Mouse (Mus musculus) adrenal gland, postnatal 14 days (tissue): ENCODE data around the gene Lgals4. TPM values are rescaled to one million over a fixed set of nuclear protein-coding genes. Genes with fewer than 3 reads are reported as not detected.
A peak's percentile ranks its signal among the peaks of the same experiment; 100 is the strongest.

Experiments used
- DNase-seq: peaks from one replicate; pipeline ENCODE4 v3.0.0; 2021; ENCODE audit warnings: mixed read lengths
- total RNA-seq: library from RNA; stranded (reverse); gene quantifications from 2 replicates; pipeline ENCODE4 v1.2.3, GENCODE M21; 2021

The Lgals4 gene
- total RNA-seq, 1 experiment from 2014 or later, result 18.7 TPM

DNA sequence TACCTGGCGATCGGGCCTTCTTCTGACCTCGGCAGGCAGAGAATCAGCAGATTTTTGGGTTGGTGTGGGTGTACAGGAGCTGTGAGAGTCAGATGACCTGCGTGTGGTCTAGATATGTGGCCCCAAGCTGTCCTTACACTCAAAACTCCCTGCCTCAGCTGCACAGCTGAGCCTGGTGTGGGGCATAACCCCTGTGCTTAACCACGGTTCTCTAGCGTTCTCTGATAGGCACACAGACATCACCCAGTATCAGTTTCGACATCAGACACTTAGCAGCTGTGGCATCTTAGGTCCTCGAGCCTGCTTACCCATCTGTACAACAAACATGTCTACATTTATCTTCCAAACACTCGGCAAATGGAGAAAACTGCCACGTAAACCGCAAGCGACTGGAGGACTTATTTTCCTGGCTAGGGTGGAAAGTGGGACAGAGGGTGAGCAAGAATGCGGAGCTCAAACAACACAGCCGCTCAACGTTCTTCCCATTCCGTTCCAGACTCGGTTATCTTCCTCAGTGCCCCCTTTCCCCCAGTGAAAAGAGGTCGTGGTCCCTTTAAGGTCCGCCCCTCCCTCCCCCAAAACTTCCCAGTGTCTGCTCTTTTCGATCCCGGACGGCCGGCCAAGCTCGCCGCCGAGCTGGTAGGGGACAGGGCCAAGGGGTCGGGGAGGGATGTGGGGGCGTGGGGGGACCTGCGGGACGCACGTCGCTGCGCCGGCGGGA is 25.3 kb upstream of the Lgals4 start, which contains the start of gene Hnrnpl:
TSS of gene Hnrnpl (plus strand) at position 321 of the 721 bp plus-strand sequence.
- DNase-seq, result peak; percentile 80

GRCm38 (mm10) chr7:28808957-28809393 is 24.7 kb upstream of the Lgals4 start:
- peak; percentile 98 for DNase-seq

DNA sequence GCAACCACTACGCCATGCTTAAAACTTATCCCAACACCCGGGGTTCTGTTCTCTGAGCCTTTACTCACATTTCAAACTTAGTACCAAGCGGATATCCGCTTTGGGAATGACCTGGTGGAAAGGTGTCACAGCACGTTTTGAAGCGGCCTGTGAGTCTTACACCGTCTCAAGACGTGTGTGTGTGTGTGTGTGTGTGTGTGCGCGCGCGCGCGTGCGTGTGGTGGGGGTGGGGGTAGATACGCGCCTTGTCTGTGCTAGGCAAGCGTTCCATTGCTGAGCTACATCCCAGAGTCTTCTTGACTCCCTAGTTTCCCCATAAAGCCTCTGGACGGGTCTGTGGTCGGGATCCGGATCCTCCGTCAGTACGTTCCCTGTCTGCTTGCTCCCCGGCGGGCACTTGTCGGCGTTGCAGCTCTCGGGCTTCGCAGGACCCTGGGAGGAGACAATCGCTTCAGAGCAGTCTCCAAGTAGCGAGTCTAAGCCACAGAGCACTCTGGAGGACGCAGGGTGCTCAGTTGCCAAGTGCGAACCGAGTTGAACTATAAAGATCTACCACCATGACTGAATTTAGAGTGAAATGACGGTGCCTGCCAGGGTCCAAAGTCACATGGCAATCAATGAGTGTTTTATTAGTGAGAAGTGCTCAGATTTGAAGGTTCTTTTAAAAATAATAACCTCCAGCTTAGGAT is 24.1 kb upstream of the Lgals4 start:
- DNase-seq, result peak; percentile 83

DNA sequence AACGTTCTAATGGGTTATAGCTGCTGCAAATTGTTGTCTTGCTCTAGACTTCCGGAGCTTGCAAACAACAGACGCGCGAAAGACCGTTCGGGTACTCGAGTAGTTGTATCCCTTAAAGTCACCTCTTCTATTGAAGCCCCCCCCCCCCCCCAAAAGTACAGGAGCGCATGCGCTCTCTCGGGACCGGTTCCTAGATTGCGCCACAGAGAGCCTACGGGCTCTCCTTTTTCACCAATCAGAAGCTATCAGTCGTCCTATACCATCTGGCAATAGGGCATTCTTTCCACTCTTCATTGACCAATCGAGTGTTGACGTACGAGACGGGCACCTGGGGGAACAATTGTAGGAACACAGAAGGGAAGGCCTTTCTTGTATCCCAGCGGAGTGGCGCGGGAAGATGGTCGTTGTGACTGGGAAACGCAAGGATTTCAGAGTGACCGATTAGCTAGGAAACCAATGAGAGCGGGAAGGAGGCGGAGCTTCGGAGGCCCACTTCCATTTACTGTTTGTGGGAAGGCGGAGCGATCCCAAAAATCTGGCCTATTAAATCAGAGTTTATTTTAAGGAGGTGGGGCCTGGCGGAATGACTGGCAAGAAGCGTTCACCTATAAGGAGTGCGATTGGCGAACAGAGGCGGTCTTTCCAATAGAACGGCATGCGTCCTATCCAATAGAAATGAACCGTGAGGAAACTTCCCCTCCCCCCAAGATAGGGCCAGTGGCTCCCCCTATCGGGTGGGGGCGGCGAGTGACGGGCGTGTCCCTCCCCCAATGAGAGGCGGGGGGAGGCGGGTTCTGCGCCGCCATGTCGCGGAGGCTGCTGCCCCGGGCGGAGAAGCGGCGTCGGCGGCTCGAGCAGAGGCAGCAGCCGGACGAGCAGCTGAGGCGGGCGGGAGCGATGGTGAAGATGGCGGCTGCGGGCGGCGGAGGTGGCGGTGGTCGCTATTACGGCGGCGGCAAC is 23.3 kb upstream of the Lgals4 start:
- DNase-seq, result peak; percentile 99

GRCm38 (mm10) chr7:28811228-28811627 is 22.4 kb upstream of the Lgals4 start:
- DNase-seq, result peak; percentile 98

DNA sequence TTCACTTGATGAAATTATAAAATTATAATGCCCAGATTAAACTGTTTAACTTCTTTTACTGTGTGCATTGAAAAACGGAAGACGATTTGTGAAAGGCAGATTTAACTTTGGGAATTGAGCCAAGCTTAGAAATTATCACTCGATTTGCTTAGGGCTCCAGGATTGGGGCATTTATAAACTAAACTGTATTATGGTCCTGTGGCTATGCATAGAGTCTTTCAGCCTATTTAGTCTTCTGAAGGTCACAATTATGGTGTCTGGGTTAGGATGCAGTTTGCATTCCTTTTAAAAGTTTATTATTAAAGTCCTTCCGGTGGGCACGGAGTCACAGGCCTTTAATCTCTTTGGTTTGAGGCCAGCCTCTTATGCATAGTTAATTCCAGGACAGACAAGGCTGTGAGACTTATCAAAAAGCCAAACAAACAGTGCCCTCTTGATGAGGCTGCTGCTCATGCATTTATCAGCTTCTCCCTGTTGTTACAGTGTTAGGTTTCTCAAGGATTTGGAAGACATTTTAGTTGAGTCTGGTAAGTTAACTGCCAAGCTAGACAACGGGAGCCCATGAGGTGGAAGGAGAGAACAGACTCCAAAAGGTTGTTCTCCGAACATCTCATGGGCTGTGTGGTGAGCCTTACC is 21.9 kb upstream of the Lgals4 start:
- DNase-seq, result no peak

DNA sequence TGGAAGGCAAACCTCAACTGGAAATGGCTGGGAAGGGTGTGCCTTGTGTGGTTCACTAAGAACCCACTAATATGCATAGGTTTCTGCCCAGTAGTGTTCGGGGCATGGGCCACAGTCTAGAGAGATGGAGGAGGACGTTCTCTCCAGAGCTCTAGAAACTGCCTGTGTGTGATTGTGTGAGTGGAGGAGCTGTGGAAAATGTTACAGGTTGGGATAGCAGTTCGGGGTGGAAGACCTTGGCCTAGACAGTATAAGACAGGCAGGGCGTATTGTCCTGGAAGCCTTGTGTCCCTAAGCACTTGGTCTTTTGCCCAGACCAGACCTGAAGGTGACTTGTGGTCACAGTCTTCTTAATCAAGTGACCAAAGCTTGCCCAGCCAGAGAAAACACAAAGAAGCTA is 21.2 kb upstream of the Lgals4 start:
- DNase-seq, result peak; percentile 62

- DNase-seq, result no peak
Observed at GRCm38 (mm10) chr7:28812949-28813348, 20.7 kb upstream of the Lgals4 start.

DNA sequence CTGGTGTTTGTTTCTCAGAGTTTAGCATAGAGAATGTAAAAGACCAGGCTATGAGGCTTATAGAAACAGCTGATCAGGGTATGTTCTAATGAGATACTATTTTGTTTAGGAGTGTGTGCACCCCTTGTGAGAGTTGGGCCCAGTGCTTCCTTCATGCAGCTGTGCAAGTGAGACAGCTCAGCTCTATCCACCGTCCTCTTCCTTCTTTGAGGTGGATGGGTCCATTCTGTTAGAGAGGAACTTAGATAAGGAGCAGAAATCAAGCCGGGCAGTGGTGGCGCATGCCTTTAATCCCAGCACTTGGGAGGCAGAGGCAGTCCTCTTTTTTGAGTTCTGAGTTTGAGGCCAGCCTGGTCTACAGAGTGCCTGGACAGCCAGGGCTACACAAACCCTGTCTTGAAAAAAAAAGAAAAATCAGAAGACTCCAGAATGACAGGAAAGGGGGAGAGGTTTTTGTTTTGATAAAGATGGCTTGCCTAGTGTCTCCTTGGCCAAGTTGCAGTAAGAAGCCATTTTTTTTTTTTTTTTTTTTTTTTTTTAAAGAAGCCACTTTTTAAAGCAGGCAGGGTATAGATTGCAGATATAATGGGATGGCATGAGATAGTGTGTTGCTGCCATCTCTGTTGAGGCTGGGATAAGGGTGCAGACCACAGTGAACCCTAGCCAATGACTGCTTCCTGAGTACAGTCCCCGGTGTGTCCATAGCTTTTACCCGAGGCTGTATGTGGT is 19.2 kb upstream of the Lgals4 start:
- DNase-seq, result no peak

DNA sequence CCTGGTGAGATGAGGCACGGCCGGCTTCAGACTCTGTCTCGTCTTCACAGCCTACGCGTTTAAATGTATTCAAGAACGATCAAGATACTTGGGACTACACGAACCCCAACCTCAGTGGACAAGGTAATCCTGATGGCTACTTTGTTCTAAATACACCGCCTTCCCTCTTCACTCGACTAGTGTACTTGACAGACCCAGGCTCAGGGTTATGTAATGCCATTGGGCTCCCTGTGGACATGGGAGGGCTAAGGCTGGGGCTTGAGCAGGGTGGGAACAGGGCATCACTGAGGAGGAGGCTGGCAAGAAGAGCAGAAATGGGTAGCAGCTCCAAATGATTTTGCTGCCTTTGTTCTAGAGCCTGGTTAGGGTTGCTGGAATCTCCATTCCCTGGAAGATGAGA is 18.4 kb upstream of the Lgals4 start:
- no peak for DNase-seq

GRCm38 (mm10) chr7:28816201-28816600 is 17.5 kb upstream of the Lgals4 start:
- no peak for DNase-seq

GRCm38 (mm10) chr7:28816920-28817319 is 16.7 kb upstream of the Lgals4 start:
- no peak for DNase-seq

- DNase-seq, result no peak
Observed at GRCm38 (mm10) chr7:28817524-28817923, 16.1 kb upstream of the Lgals4 start.

DNA sequence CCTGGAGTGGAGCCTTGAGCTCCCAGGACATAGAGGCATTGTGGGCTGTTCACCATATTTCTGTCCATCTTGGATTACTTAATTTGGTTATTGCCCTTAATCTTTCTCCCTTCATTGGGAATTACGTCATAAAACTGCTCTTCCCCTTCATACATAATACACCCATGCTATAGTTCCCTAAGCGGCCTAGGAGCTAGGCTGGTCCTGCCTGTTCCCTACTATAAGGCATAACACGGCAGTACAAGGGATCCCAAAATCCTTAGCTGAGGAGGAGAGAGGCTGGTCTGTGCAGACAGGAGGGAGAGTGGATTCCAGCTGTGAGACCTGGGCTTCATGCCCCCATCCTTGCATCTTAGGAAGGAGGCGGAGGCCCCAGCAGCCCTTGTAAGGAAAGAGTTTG is 15.7 kb upstream of the Lgals4 start:
- DNase-seq, result no peak

DNA sequence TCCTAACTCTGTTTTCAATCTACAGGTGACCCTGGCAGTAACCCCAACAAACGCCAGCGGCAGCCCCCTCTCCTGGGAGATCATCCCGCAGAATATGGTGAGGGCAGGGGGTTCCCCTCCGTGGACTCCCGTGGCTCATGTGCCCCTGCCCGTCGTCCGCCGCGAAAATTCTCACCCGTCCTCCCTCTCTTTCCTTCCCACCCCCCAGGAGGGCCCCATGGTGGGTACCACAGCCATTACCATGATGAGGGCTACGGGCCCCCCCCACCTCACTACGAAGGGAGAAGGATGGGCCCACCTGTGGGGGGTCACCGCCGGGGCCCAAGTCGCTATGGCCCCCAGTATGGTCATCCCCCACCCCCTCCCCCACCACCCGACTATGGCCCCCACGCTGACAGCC is 15.2 kb upstream of the Lgals4 start:
- DNase-seq, result no peak

DNA sequence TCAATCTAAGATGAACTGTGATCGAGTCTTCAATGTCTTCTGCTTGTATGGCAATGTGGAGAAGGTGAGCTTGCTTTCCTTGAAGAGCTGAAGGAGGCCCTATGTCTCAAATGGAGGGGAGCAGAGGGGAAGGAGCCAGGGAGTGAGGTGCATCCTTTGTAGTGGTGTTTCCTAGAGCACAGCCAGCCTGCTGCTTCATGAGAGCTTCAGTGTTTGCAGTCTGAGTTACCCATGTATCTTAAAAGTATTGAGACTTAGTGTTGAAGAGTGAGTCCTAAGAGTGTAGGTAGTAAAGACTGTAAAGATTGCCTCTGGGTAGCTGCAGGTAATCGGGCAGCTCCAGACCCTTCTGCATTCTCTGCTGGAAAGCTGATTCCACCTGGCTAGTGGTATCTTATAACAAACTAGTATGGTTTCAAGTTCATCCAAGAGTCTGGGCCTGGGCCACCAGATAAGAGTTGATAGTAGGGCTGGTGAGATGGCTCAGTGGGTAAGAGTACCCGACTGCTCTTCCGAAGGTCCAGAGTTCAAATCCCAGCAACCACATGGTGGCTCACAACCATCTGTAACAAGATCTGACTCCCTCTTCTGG is 14.7 kb upstream of the Lgals4 start:
- no peak for DNase-seq

- DNase-seq, result no peak
Observed at GRCm38 (mm10) chr7:28819571-28819970, 14.1 kb upstream of the Lgals4 start.

GRCm38 (mm10) chr7:28820358-28821260 is 13.0 kb upstream of the Lgals4 start:
- DNase-seq, result peak; percentile 65

DNA sequence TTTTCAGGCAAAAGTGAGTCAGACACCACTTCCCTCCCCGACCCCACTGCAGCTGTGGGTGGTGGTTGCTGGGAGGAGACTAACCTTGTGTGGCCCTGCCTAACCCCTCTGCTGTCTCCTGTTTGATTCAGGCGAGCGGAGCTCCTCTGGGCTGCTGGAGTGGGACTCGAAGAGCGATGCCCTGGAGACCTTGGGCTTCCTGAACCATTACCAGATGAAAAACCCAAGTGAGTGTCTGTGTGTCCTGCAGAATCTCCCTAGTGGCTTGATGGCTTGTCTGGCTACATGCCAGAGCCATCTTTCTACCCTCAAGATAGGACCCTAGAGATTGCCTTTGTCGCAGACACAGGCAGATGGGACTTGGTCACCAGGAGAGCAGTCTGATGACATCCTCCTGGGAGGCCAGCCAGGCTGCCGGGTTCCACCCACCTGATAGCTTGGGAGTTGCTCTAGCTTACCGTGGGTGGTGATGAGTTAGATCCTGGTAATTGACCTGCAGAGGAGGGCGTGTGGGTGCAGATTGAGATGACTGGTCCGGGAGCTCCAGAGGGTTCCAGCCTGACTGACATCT is 12.3 kb upstream of the Lgals4 start:
- DNase-seq, result peak; percentile 83

DNA sequence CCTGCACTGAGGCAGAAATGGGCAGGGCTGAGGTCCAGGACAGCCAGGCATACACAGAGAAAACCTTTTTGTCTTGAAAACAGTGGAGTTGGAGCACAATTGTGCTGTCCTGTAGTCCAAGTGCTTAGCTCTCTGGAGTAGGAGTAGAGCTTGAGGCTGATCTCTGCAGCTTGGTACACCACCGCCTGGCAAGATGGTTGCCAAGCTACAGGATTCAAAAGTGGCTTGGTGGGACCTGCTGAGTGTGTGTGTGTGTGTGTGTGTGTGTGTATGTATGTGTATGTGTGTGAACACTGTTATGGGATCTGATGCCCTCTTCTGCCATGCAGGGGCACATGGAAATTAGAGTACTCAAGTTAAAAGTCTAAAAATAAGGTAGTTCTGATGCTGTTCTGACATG is 11.1 kb upstream of the Lgals4 start:
- no peak for DNase-seq
